Mouse (Mus musculus): ENCODE measurements at regions not wholly inside any gene's neighbourhood (a gene's known extent, or its start where the extent isn't known, plus 50 kb on each side); places are given as distances from the start of the nearest gene placed in this dataset.

DNA sequence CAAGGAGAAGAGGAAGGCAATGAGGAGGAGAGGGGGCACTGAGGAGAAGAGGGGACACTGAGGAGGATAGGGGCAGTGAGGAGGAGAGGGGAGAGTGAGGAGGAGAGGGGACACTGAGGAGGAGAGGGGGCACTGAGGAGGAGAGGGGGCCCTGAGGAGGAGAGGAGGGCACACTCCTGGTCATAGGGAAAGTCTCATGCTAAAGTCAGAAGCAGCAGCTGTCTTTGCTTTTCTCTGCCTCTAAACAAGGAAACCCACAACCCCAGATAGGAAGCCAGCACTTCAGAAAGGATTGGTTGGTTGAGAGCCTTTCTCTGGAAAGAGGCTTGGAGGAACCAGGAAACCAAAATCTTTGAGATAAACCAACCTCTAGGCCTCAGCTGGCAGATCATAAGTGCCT lies 94.3 kb upstream of the Pgrmc2 start:
- no peak for DNase-seq (ENCODE audit: low spot score in 2 of 2)

DNA sequence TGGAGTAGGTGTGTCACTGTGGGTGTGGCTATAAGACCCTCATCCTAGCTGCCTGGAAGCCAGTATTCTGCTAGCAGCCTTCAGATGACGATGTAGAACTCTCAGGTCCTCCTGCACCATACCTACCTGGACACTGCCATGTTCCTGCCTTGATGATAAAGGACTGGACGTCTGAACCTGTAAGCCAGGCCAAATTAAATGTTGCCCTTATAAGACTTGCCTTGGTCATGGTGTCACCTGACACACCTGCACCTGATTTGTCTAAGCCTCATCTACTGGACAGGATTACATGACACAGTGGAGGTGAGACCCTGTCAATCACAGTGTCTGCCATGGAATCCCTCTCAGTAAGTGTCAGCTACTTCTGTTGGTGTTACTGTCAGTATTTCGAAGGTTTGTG lies 92.5 kb upstream of the Pgrmc2 start:
- DNase-seq (ENCODE audit: low spot score in 2 of 2): no peak

DNA sequence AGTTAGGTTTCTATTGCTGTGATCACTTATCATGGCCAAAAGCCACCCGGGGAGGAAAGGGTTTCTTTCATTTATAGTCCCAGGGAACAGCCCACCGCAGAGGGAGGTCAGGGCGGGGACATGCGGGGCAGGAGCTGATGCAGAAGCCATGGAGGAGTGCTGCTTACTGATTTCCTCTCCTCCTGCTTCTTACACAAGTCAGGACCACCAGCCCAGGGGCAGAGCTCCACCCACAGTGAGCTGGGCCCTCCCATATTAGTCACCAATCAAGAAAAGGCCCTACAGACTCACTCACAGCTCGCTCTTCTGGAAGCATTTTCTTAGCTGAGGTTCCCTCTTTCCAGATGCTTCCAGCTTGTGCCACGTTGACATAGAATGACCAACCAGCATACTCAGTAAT lies 90.7 kb upstream of the Pgrmc2 start:
- no peak for DNase-seq (ENCODE audit: low spot score in 2 of 2)

DNA sequence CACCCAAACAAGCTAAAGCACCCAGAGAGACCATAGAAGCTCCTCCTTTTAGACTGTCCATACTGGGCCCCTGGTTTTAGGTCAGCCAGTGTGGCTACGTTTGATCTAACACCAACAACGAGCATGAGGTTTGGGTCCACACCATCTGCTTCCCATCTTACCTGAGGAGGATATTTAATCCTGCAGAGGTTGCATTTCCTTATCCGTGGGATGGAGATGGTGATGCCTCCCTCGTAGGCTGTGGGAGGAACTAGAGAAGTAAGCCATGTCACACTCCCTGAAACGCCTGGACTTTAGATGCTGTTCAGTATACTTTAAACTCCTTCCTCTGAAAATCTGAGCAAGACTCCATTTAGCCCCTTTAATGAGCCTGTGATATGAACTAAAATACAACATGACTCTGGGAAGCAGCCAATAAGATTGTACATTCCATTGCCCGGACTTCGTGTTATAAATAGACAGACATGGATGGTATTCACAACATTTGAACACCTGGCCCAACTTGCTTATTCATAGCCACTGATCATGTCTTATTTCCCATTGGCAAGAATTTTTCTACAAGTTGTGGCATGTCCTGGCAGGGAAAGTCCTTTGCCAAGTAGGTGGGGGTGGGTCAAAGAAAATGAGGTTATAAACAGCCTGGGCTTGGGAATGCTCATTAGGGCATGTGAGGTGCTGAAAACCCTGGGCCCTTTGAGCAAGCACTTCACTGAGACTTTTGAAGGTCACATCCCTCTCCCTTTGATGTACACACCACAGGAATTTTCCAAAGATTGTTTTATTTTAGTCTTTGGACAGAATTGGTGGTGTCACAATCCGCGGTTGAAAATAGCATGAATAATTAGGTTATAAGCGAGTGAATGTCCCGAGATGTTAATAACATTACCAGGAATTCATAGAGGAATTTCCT lies 89.7 kb upstream of the Pgrmc2 start:
- DNase-seq (ENCODE audit: low spot score in 2 of 2): no peak

DNA sequence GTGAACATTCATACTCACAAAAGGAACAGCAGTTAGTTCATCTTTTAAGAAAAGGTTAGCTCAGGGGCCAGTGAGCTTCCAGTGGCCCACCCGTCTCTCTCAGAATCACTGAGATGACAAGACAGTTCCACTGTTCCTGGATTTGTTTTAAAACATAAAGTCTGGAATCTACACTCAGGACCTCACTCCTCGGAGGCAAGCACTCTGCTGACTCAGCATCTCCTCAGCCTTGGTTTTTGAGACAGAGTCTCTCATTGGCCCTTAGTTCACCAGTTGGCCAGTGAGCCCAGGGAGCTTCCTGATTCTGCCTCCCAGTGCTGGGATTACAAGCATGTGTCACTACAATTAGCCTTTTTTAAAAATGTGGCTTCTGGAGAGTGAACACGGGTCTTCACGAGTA lies 88.9 kb upstream of the Pgrmc2 start:
- no peak for DNase-seq (ENCODE audit: low spot score in 2 of 2)

DNA sequence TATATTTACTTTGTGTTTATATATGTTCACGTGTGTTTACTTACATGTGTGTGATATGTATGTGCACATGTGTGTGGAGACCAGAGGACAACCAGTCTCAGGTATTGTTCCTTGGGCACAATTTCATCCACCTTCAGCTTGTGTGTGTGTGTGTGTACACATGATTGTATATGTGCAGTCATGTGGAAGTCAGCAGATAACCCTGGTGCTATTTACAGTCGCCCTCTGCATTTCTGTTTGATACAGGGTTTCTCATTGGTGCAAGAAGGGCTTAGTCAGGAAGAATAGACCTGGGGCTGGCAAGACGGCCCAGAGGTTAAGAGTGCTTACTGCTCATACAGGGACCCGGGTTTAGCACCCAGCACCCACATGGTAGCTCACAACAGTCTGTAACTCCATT lies 88.5 kb upstream of the Pgrmc2 start:
- no peak for DNase-seq (ENCODE audit: low spot score in 2 of 2)

DNA sequence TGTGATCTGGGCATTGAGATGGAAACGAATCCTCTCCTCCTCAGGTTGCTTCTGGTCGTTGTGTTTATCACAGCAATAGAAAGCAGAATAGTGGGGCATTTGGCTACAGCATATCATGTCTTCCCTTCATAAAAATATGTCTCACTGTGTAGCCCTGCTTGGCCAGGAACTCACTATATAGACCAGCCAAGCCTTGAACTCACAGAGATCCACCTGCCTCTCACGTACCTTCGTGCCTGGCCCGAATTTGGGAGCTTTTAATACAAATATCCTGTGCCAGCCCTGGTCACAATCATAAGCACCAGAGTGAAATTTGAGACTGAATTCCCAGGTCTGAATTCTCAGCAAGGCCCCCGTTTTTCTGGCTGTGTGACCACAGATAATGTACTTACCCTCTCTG lies 87.7 kb upstream of the Pgrmc2 start:
- DNase-seq (ENCODE audit: low spot score in 2 of 2): no peak

DNA sequence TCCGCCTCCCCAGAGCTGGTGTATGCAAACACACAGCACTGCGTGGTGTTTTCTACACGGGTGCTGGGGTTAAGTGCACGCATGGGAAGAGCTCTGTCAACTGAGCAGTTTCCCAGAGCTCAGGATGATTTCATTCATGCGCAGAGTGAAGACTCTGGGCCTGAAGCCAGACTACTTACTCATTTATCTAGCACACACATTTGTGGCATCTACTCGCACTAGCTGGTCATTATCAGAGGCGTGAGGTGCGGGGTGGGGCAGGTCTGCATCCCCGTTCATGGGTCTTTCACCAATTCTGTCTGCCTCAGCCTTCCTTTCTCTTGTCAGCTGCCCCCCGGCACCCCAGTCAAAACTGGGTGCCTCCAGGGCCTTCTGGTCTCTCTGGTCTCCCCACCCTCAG lies 86.6 kb upstream of the Pgrmc2 start:
- DNase-seq (ENCODE audit: low spot score in 2 of 2): no peak

DNA sequence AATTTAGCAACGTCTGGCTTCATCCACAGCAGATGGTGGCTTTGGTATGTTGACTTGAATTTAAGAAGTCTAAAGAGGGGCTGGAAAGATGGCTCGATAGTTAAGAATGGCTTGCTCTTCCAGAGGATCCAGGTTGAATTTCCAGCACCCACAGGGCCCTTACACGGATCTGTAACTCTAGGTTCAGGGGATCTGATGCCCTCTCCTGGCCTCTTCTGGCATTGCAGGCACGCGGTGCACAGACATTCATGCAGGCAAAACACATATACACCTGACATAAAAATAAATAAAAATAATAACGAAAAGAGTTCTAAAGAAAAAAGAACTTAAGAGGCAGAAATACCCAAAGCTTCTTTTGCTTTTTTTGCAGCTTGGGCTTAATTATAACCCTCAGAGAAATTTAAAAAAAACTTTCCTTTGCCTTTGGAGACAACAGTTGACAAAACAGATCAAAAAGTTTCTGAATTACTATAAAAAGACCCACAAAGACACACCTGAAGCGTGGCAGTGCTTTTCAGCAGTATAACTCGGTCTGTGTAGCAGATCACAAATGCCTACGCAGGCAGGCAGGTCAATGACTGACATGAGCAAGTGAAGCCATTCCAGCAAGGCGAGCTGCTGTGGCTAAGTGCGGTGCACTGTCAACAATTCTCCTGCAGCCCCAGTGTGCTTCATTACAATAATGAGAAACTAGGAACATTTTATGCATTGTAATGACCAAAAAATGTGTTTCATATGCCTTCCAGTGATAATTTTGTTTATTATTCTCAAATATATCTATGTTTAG lies 85.5 kb upstream of the Pgrmc2 start:
- DNase-seq (ENCODE audit: low spot score in 2 of 2): no peak

DNA sequence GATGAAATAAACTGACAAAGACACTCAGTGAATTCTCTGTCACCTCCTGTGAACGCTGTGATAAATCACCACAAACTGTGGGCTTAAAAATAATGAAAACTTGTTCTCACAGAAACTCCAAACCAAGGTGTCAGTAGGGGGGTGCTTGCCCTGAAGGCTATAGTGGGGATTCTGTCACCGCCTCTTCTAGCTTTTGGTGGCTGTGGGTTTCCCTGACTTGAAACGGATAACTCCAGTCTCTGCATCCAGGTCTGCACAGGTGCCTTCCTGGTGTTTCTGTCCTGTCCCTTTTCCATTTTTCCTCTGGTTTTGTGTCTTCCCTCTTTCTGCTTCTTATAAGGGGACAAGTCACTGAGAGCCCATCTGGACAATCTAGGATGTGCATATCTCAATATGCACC lies 84.6 kb upstream of the Pgrmc2 start:
- DNase-seq (ENCODE audit: low spot score in 2 of 2): no peak

DNA sequence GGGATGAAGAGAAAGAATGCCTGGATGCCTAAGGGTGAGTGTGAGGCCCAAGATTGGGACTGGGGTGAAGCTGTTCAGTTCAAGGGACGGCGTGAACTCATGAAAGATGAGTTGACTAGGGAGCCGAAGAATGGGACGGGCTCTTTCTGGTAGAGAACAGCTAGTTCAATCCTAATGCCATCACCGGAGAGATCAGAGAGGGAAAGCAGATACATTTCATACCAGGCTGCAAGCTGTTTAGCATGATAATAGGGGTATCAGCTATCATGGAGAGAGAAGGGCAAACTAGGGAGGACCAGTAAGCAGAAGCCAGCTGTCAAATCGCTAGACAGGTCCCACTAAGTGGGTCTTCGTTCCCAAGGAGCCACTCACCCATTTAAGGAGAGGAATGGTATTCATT lies 81.9 kb upstream of the Pgrmc2 start:
- no peak for DNase-seq (ENCODE audit: low spot score in 2 of 2)

DNA sequence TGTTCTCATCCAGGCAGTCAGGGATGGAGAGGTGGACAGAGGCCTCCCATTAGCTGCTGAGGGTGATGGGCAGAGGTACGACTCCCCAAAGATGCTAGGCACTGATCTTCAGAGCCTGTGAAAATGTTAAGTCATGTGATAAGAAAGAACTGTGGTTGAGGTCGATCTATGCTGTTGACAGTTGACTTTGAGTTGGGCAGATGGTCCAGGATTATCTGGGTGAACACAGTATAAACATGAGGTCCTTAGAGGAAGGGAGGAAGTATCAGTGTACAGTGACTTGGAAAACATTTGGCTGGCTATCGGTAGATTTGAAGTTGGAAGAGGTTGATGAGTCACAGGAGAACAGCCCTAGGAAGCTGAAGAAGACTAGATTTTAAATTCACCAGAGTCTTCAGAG lies 80.9 kb upstream of the Pgrmc2 start:
- DNase-seq (ENCODE audit: low spot score in 2 of 2): no peak

DNA sequence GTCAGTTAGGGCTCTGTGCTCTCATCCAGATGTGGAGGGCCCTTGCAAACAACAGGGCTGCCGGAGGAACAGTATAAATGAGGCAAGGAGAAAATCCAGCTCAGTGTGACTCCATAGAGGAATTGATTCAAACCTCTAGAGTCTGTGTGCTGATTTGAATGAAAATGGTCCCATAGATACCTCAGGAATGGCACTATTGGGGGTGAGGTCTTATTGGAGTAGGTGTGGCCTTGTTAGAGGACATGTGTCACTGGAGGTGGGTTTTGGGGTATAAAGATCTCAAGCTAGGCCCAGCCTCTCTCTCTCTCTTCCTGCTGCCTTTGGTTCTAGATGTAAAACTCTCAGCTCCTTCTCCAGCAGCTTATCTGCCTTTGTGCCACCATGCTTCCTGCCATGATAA lies 79.7 kb upstream of the Pgrmc2 start:
- no peak for DNase-seq (ENCODE audit: low spot score in 2 of 2)

DNA sequence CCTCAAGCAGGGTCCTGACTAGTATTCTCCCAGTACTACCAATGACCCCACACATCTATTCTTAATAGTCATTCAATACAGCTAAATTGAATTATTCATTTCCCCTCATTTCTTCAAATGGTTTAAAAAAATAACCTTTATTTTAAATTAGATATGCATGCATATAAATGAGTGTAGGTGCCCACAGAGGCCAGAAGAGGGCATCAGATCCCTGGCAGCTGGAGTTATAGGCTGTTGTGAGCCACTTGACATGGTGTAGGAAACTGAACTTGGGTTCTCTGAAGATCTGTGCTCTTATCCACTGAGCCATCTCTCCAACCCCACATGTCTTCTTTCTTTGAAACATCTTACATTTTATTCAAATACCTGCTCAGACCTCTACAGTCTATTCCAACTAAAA lies 77.8 kb upstream of the Pgrmc2 start:
- no peak for DNase-seq (ENCODE audit: low spot score in 2 of 2)

DNA sequence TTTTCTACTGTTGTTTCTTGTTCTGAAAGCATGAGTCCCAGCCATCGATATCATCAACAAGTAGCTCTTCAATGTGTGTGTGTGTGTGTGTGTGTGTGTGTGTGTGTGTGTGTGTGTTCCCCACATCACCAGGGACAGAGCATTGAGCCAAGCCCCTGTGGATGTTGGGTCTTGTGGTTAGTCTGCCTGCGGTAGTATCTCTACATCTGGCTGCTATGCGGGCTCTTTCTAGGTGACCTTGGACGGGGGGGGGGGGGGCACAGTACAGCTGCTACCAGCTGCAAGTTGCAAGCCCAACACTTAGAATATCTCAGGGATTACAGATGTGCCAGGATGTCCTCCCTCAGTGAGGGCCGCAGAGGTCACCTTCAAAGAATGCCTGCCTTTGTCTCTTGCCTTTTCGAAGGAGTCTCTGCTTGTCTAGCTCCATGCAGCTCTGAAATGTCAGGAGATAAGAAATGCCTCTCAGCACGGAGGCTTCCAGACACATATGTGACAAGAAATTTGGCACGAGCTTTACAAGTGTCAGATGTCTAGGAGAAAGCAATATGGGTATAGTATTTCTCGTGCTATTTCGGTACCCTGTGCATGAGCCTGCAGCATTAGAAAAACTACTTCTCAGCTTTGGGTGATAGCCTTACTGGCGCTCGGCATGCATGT lies 75.6 kb upstream of the Pgrmc2 start:
- DNase-seq (ENCODE audit: low spot score in 2 of 2): no peak

DNA sequence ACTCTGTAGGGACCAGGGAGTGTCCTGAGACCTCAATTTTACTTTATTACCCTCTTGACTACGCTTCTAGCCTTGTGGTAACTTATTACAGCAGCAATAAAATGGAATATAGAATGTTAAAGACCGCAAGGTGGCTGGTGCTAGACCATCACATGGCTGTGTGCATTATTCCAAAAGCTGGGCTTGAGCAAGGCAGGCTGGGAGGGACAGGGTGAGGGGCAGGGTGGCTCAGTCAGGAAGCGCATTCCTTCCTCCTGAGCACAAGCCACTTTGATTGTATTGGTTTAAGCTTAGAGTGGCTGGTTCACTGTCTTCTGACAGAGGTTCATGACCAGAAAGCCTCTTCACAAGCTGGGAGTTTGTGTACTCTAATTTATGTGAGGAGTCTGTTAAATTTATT lies 74.6 kb upstream of the Pgrmc2 start:
- DNase-seq (ENCODE audit: low spot score in 2 of 2): no peak

DNA sequence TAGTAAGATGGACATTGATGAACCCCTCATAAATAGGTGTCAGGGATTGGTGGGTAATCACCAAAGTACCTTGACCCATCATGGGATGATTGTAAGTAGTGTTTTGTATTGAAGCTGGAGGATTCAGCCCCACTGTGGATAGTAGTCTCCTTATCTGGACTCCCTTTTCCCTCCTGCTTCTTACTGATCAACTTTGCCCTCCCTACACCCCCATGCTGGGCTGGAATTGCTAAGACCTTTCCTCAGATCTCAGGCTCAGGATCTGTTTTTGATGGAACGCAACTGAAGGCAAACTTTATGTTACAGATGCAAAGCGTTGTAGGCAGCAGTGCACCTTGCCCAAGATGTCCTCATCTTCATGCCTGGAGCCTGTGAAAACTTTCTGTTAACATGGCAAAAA lies 73.7 kb upstream of the Pgrmc2 start:
- DNase-seq (ENCODE audit: low spot score in 2 of 2): no peak

DNA sequence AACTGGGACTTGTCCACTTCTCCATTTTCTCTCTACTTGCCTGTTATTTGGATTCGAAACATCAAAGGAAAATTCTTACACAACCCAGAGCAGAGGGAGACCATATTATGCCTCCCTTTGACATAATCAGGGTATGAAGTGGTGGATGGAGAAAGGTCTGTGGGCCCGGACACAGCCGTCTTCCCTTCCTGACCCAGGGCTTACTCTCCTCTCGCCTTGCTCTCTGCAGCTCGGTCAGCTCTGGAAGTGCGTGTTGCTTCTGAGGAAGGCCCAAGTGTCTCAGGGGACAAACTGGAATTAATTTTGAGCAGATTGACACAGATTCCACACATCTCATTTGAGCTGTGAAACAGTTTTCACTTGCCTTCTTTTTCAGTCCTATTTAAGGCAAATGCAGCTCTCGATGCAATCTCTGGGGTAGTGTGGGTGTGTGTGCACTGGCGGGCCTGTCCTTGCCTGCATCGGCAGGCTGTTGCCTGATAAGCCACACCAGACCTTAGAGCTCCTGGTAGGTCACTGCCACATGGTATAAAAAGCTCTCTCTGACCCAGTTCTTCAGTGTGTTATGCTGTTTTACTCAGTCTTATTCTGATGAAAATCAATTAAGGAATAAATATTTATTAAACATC lies 72.4 kb upstream of the Pgrmc2 start:
- no peak for DNase-seq (ENCODE audit: low spot score in 2 of 2)

DNA sequence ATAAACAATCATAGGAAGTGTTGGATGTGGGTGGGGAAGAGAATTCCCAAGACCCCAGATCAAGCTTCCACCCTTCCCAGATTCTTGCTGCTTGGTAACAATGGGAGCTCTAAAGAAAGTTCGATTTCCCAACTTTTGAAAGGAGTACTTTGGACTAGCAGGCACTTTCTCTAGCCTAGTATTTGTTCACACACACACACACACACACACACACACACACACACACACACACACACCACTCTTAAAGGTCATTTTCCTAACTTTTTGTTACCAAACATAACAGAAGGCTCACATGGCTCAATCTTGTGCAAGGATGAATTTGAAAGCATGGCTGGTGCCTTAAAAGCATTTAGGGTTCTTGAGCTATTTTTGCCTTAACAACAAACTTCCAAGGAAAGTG lies 71.6 kb upstream of the Pgrmc2 start:
- DNase-seq (ENCODE audit: low spot score in 2 of 2): no peak

DNA sequence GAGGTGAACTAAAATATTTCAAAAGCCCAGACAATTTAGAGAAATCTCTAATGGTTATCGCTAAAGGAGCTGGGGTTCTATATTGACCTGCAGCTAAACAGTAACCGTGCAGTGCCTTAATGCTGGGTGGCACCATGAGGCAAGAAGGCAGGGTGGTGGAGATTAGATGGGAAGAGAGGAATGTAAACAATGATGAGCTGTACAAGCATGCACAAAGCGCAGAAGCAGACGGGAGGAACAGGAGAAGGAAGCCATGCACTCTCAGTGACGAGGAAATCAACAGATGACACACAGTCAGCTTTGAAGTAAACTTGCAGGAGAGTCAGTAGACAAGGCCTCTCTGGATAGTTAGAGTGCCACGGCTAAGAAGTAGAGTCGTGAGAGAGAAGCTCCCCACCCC lies 69.1 kb upstream of the Pgrmc2 start:
- no peak for DNase-seq (ENCODE audit: low spot score in 2 of 2)

DNA sequence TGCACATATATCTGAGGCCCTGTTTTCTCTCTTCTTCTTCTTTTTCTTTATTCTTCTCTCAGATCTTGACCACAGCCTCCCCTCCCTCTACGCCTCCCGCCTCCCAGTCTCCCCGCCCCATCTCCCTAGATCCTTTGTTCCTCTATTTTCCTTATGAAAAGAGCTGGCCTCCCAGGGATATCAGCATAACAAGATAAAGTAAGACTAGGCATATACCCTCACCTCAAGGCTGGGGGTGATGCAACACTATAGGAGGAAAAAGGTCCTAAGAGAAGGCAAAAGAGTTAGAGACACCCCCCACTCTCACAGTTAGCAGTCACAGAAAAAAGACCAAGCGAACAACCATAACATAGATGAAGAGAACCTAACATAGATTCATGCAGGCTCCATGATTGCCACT lies 57.5 kb upstream of the Pgrmc2 start:
- no peak for DNase-seq (ENCODE audit: low spot score in 2 of 2)

DNA sequence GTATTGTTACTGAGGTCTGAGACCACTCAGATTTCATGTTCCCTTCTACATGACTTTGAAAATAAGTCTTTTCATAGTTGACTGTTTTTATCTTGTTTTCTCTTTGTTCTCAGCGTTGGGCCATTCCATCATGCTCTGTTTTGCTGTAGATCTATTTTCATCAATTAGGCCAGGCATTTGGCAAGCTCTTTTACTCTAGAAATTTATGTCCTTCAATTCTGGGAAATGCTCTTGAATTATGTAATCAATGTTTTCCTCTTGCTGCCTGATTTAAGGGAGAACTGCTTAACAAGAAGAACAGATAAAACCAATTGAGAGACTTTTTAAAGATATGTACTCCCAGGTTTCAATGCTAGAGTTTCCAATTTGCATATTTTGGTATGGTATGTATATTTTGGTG lies 55.1 kb upstream of the Pgrmc2 start:
- DNase-seq (ENCODE audit: low spot score in 2 of 2): no peak

Data from frontal cortex, postnatal 14 days (tissue).